Mouse (Mus musculus): ENCODE measurements around the gene Akap6. TPM values are rescaled to one million over a fixed set of nuclear protein-coding genes. Genes with fewer than 3 reads are reported as not detected.

Akap6 gene
- total RNA-seq, 2 experiments from 2014 or later: 32.6 to 36.5 TPM

DNA sequence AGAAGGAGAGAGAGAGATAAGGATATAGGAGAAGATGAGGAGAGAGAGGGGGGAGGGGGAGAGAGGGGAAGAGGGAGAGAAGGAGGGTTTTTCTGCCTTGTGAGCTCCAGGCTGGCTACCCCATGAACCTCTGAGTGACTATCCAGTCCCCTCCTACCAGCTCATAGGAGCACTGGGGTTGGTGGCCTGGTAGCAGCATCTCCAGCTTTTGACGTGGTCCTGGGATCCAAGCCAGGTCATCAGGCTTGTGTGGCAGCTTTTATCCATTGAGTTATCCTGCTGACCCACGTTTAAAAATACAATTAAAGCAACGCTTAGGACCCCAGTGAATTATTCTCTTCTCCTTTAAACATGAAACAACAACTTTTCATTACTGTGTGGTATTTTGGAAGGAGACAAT lies 197.6 kb downstream of the Akap6 start:
- no peak for DNase-seq (ENCODE audit: low spot score)

DNA sequence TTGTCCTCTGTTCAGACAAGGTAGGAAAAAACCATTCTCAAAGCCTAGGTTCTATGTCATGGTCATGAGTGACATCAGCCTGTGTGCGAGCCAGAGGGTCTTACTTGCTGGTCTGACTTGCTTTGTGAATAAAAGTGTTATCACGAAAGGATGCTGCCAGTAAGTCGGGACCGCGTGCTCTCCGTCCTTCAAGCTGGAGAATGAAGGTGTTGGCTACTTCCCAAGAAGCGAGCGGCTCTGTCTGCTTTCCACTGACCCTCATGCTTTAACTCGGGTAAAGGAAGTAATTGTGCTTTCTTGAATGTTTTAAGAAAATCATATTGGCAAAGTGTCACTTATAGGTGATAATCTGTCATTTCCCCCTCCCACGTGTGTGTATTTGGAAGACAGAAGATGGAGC lies 198.9 kb downstream of the Akap6 start:
- DNase-seq (ENCODE audit: low spot score): no peak

DNA sequence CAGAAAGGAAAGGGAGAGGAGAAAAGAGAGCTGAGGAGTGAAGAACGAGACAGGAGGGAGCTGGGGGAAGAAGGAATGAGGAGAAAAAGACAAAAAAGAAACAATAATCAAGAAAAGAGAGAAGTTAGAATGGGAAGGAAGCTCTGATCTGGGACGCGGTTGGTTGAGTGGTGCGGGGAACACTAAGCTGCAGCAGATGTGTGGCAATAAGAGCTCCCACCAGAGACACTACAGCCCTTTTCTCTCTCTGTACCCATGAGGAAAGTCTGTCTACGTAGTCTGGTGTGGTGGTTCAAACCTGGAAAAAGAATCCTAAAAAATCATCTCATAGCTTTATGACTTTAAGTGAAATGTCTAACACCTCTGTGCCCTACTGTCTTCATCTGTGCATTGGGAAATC lies 204.9 kb downstream of the Akap6 start:
- DNase-seq (ENCODE audit: low spot score): no peak

DNA sequence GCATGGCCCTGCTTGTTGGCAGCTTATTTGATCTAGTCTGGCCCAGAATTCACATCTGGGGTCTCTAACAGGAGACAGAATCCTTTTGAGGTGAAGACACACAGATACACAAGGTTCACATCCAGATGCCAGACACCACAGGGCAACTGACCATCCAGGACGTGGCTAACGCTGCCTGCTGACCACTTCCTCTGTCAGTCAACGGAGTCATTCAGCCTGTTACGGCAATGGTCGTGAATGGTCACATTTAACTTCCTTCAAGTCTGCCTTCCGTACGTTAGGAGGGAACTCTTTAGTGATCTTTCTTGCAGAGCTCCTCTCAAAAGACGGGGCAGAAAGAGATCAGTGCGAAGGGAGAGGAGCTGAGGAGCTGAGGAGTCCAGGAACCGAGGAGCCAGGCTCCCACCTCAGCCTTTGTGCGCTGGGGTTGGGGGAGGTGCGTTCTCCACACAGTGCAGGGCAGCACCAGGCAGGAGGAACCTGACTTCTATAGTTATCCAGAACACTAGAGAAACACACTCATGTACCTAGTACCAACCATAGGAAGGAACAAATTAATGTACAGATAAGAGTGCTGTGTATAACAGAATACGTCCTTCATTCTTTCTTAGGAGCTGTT lies 209.4 kb downstream of the Akap6 start:
- DNase-seq (ENCODE audit: low spot score): no peak

- DNase-seq (ENCODE audit: low spot score): no peak
Observed at GRCm38 (mm10) chr12:52910345-52910744, 211.2 kb downstream of the Akap6 start.

- DNase-seq (ENCODE audit: low spot score): peak; percentile 66
Observed at GRCm38 (mm10) chr12:52910819-52911218, 211.6 kb downstream of the Akap6 start.

- peak; percentile 17 for DNase-seq (ENCODE audit: low spot score)
Observed at GRCm38 (mm10) chr12:52918939-52919338, 219.8 kb downstream of the Akap6 start.

GRCm38 (mm10) chr12:52922510-52922909 lies 223.3 kb downstream of the Akap6 start:
- DNase-seq (ENCODE audit: low spot score): no peak

GRCm38 (mm10) chr12:52925448-52925847 lies 226.3 kb downstream of the Akap6 start:
- DNase-seq (ENCODE audit: low spot score): no peak

DNA sequence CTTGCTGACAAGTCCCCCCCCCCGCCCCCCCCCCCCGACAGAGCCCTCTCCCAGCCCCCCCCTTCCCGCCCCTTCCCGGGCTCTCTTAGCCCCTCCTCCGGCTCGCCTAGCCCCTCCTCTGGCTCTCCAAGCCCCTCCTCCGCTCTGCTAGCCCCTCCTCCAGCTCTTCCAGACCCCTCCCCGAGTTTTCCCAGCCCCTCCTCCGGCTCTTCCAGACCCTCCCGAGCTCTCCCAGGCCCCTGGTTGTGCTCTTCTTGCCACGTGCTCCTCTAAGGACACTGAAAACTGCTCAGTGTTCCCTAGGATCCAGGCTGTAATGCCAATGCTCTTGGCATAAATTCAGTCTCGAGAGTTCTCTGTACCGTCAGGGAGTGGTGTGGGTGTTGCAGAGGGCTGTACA lies 234.6 kb downstream of the Akap6 start:
- DNase-seq (ENCODE audit: low spot score): no peak

- DNase-seq (ENCODE audit: low spot score): no peak
Observed at GRCm38 (mm10) chr12:52934989-52935388, 235.8 kb downstream of the Akap6 start.

DNA sequence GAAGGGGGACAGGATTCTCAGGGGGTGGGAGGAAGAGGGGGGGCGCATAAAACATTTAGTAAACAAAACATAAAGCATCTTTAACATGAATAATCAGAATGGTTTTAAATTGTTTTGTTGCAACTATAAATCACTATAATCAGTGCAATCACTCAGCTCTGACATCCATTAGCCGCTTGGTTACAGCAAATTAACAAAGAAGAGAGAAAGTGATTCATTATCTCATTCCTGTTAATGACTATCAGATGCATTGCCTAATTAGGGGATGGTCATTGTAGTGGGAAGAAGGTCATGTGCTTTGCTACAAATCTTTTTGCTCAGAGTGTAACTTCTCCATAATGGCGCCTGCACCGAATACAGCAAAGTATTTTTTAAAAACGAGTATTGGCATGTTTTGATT lies 239.6 kb downstream of the Akap6 start:
- no peak for DNase-seq (ENCODE audit: low spot score)

GRCm38 (mm10) chr12:52939324-52939946 lies 240.3 kb downstream of the Akap6 start:
- no peak for DNase-seq (ENCODE audit: low spot score)

DNA sequence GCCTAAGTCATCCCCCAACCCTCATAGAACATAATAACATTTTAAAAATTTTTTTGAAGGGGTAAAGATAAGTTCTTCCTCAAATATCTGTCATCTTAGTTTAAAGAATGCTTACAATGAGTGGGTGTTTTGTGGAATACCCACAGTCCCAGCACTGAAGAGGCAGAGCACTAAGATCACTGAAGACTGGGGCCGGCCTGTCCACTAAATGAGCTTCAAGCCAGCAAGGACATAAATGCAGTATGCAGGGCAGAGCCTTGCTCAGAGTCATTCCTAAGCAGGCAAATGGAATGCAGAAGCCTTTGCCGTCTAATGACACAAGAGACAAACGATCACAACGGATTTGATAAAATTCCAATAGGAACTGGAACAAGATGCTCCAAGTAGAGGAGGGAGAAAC lies 242.8 kb downstream of the Akap6 start:
- no peak for DNase-seq (ENCODE audit: low spot score)

DNA sequence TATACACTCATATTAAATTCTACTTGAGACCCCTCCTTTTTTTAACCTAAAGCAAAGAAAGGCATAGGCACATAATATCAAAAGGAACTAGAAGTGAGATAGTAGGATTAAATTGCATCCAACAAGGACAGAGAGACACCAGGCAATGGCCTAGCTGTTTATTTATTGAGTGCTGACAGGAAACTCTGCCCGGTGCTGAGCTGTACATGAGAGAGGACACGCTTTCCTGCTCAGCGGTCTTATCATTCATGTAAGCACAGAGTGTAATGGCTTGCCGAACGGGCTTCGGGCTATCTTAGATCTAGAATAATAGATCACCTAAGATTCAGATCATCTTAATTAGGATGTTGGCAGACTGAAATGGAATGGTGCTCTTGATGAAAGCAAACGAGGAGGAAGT lies 245.1 kb downstream of the Akap6 start:
- peak; percentile 5 for DNase-seq (ENCODE audit: low spot score)

DNA sequence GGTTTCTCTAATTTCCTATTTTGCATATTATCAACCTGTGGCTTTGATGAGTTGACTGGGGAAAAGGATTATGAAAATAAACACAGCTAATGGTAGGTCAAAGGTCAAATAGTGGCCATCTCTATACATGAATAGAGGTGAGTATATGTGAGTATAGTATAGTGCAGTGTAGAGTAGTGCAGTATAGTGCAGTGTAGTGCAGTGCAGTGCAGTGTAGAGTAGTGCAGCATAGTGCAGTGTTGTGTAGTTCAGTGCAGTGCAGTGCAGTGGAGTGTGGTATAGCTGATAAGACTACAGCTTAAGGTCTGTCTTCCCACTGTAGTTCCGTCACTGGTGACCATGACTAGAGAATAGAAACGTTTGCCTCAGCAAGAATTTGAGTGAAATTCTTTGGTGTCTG lies 245.8 kb downstream of the Akap6 start:
- DNase-seq (ENCODE audit: low spot score): no peak

- DNase-seq (ENCODE audit: low spot score): no peak
Observed at GRCm38 (mm10) chr12:52950660-52951059, 251.5 kb downstream of the Akap6 start.

- no peak for DNase-seq (ENCODE audit: low spot score)
Observed at GRCm38 (mm10) chr12:52957587-52957986, 258.4 kb downstream of the Akap6 start.

GRCm38 (mm10) chr12:52957994-52958393 lies 258.8 kb downstream of the Akap6 start:
- DNase-seq (ENCODE audit: low spot score): no peak

DNA sequence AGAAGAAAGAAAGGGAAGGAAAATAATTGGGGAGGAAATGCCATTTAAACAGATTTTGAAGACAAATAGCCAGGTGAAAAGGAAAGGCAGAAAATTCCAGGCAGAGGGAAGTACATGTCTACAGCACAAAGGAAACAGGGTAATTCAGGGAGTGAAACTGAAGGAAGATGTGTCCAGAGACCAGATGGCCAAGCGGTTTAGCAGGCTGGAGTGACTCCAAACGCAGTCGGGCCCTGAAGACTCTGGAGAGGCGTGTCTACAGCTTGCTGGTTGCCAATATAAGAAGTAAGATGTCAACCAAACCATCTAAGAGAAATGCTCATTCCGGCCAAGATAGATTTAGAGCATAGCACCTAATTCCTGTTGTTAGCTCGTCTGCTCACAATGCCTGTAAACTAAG lies 292.6 kb downstream of the Akap6 start:
- DNase-seq (ENCODE audit: low spot score): no peak

DNA sequence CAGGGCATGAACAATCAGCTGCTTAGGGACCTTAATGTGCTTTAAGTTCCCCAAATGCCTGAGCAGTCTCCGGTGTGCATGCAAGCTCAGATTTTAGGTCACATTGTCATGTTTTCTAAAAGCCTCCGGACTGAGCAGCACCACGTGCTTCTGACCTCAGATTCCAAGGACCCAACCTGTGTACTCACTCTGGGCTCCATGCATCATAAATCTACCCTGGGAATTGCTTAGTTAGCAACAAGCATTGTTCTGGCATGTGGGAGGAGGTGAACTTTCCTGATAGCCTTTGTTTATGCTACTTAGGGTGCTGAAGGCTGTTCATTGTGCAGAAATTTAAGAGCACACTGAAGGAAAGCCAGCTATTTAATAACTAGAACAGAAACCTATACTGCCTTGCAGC lies 313.2 kb downstream of the Akap6 start:
- DNase-seq (ENCODE audit: low spot score): no peak

DNA sequence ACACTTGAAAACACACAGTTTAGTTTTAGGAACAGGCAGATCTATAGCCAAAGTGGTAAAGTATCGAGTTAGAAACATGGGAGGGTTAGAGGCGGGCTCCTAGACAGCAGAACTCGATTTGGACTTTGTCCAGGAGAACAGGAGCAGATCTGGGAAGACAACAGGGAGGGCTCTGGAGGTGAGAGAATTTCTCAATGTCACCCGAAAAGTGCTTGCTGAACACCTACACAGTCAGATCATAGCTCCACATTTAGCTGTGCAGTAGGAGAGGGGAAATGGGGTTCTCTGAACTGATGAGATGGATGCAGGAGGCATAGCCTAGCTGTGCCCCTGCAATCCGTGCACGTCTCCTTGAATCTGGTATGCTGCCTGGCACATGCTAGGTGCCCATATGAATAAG lies 315.4 kb downstream of the Akap6 start:
- DNase-seq (ENCODE audit: low spot score): no peak

DNA sequence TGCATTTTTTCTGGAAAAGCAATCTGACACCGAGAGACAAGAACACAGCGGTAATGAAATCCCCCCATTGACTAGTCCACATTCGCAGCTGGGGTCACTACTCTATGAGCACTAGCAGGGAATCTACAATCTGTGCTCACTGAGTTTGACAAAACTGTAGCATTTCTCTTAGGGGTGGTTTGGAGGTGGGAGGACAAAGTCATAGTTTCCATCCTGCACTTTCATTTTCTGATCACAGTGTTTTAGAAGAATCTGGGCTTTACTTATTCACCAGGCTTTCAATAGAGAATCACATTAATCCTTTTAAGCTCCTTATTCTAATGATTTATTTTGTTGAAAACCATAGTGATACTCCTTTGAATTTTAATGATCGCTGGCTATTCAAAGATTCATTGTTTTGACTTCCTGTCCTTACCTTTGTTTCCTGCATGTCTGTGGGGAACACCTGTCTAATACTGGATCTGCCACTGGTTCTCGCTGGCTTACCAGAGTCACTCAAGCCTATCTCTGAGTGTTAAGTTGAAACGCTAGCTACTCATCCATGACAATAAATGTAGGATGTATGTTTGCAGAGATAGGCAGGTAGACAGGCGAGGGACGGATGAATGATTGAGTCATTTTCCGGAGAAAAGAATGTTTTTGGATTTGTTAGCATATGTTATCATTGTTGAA lies 325.5 kb downstream of the Akap6 start:
- DNase-seq (ENCODE audit: low spot score): no peak

All from gastrocnemius, adult 18-20 months (tissue).